Mouse (Mus musculus) B cell, adult 2 months (primary cell): Measurements from ENCODE around the gene Olfr43.

ENCODE experiments used
- DNase-seq, 2 experiments: peaks; one replicate each; pipeline ENCODE4 v3.0.0; 2022

The Olfr43 gene

GRCm38 (mm10) chr11:74211279-74211678 is at the start of gene Olfr43:
Olfr43 (minus strand) TSS chr11:74211379.
- no peak for DNase-seq

DNA sequence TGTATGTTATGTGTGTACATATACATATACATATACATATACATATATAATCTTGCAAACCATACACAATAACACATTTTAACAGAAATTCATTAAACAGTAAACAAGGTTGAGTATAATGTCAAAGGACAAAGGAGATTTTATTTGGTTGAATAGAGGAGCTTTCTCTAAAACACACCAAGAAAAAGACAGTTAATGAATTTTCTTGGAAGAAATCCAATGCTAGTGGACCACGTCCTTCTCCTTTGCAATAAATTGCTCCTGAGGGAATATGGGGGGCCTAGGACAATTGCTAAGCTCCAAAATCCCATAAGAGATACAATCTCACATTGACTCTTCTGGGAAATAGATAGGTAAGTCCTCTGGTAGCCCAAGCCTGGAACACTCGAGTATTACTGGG is 48.3 kb upstream of the Olfr43 start, which contains the start of gene Olfr406:
Gene Olfr406 (plus strand): TSS at position 301 of the 400 bp plus-strand sequence.
- no peak for DNase-seq

DNA sequence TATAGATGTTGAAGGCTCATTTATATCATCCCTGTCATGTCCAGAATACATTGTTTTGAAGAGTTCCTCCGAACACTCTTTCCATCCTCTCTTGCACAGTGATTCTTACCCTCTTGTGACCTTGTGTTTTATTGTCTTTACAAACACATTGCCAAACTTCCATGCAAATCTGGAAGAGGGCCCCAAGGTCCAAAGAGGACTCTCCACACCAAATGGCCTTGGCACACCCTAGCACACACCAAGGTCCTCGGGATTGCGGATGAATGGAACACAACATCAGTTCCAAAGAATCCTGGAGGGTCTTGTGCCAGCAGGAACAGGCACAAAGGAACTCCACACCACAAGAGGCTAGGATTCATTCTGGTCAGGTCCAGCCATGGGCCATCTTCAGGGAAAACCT is 30.0 kb upstream of the Olfr43 start:
- DNase-seq, result no peak

GRCm38 (mm10) chr11:74185949-74186348 is 25.2 kb downstream of the Olfr43 start, which contains the start of gene Olfr403:
Olfr403 (plus strand) TSS chr11:74186249.
- DNase-seq, result no peak

DNA sequence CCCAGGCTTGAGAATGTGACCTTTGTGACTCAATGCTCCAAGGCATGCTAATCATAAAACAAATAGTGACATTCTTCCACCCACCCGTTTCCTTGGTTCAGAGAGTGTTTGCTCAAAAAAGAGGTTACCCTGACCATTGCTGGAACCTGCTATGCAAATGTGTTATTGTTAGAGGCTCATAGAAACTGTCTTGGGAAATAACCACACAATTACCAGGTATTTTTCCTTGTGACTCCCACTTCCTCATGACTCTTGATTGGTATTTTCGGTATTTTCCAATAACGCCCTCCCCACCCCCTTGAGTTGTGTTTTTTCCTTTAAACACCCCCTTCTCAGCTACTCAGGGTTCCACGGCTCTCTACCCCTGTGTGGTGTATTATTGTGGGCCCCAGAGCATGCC is 27.4 kb downstream of the Olfr43 start:
- no peak for DNase-seq

DNA sequence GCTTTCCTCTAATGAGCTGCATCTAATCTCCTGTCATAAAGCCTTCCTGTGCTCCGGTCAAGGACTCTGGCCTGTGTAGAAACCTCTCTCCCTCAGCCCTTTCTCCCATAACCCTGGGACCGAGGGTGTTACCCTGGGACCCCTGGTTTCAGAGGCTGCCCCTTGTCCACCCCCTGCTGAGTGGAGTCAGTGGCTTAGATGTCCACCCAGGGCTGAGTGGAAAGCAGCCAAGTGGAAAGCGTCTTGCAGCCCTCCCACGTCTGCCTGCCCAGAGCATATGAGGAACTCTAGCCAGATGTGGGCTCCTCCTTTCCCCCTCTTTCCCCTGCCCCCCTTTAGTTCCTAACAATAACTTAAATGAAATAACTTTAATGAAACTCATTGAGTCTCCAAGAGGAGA is 28.0 kb downstream of the Olfr43 start:
- no peak for DNase-seq

GRCm38 (mm10) chr11:74168771-74169170 is 42.4 kb downstream of the Olfr43 start:
- DNase-seq, result no peak
